In genomic region chr9:23233464-23234121, GRCm38 (mm10) we compare ENCODE assay signal across 22 mouse cellular contexts. TPM values are rescaled to one million over a fixed set of nuclear protein-coding genes. Genes with fewer than 3 reads are reported as not detected.
DNase-seq lines count a peak whose midpoint lies in the region; ATAC-seq and TF ChIP-seq lines count a peak whose summit lies in the region.
"Had no signal": no experiment of that assay in that cellular context is flagged by ENCODE, and none has a peak within 500 bp of the region (broad histone marks: within the 10 kb centered on the region; RNA-seq: fewer than 3 reads in every experiment).

No protein-coding gene starts in this region.

- no peaks in the 10 kb centered on the region for H3K9me3 ChIP-seq in kidney, embryonic 16.5 days (ENCODE audit: low read length)
- no peaks in the 10 kb centered on the region for H3K9me3 ChIP-seq in lung, embryonic 14.5 days (ENCODE audit: low read depth, low read length)
- H3K9me3 ChIP-seq: embryonic facial prominence, embryonic 10.5 days; forebrain, embryonic 13.5 days; hindbrain, embryonic 10.5 days had no signal

- no peak overlapping the region for H3K27ac ChIP-seq in kidney, embryonic 16.5 days (ENCODE audit: low read length)
- peak overlapping the region; percentile 50; the same call in 1 of the 2 replicates for H3K27ac ChIP-seq in lung, embryonic 14.5 days (ENCODE audit: low read depth)
- H3K27ac ChIP-seq: embryonic facial prominence, embryonic 10.5 days; forebrain, embryonic 13.5 days; gastrocnemius, adult 2 months; hindbrain, embryonic 10.5 days; hindbrain, embryonic 14.5 days had no signal

- 0 out of 2 replicates have a peak, but pooled peaks have one; percentile 27 for ATAC-seq in kidney, embryonic 16.5 days (ENCODE audit: low FRiP score, low TSS enrichment)
- ATAC-seq in lung, embryonic 14.5 days (ENCODE audit: insufficient read depth) = peak; percentile 55
- ATAC-seq: forebrain, embryonic 13.5 days; forebrain, postnatal 0 days; Patski had no signal

- WGBS in kidney, embryonic 16.5 days = 45% methylated on average over 8 of the region's 8 CpGs
- WGBS in lung, embryonic 14.5 days = 37% methylated on average over 8 of the region's 8 CpGs

- no peak overlapping the region for H3K4me2 ChIP-seq in kidney, embryonic 16.5 days (replicated peaks; ENCODE audit: low read depth, low read length)
- H3K4me2 ChIP-seq in lung, embryonic 14.5 days = no peak overlapping the region
- H3K4me2 ChIP-seq: forebrain, embryonic 13.5 days; hindbrain, embryonic 14.5 days had no signal

- H3K36me3 ChIP-seq in kidney, embryonic 16.5 days (ENCODE audit: insufficient read depth, low read length) = no peaks in the 10 kb centered on the region
- no peaks in the 10 kb centered on the region for H3K36me3 ChIP-seq in lung, embryonic 14.5 days (ENCODE audit: insufficient read depth)
- H3K36me3 ChIP-seq: embryonic facial prominence, embryonic 10.5 days; hindbrain, embryonic 10.5 days had no signal

- no peak overlapping the region for H3K4me3 ChIP-seq in kidney, embryonic 16.5 days (ENCODE audit: low read length)
- no peak overlapping the region for H3K4me3 ChIP-seq in lung, embryonic 14.5 days (ENCODE audit: low read depth, low read length)
- H3K4me3 ChIP-seq: embryonic facial prominence, embryonic 10.5 days; forebrain, embryonic 13.5 days; gastrocnemius, adult 2 months; hindbrain, embryonic 10.5 days had no signal

- peaks cover 3% of the 10 kb centered on the region; the same call in 1 of the 2 replicates for H3K4me1 ChIP-seq in kidney, embryonic 16.5 days (ENCODE audit: insufficient read depth, low read length)
- peaks cover 19% of the 10 kb centered on the region for H3K4me1 ChIP-seq in lung, embryonic 14.5 days (ENCODE audit: insufficient read depth)

- TF ChIP-seq CTCF in lung, embryonic 14.5 days (IDR thresholded peaks at IDR 0.05; ENCODE audit: low read depth) = no peak

- H3K27me3 ChIP-seq in kidney, embryonic 16.5 days (ENCODE audit: insufficient read depth, low read length) = no peaks in the 10 kb centered on the region
- no peaks in the 10 kb centered on the region for H3K27me3 ChIP-seq in lung, embryonic 14.5 days (ENCODE audit: insufficient read depth, low read length)
- H3K27me3 ChIP-seq: CH12.LX; forebrain, embryonic 13.5 days; Patski had no signal

- H3K9ac ChIP-seq in kidney, embryonic 16.5 days (replicated peaks; ENCODE audit: low read length) = no peak overlapping the region
- H3K9ac ChIP-seq in lung, embryonic 14.5 days = no peak overlapping the region
- H3K9ac ChIP-seq: forebrain, embryonic 13.5 days; forebrain, postnatal 0 days; hindbrain, embryonic 14.5 days had no signal

- no peak for DNase-seq in kidney, postnatal 14 days
- DNase-seq in lung, embryonic 14.5 days = peak; percentile 64
- no peak for DNase-seq in lung, adult 18-20 months
- DNase-seq in R1 (ENCODE audit: low read depth, low spot score) = peak; percentile 15
- peak; percentile 36 for DNase-seq in lung, postnatal 10 days
- DNase-seq in urinary bladder, adult 2 months (ENCODE audit: low spot score) = no peak
- DNase-seq: adrenal gland, adult 2 months; adrenal gland, postnatal 25 days; cerebellum, adult 18-20 months; cerebellum, adult 9-11 months; cerebellum, postnatal 36 days; forebrain, postnatal 0 days; gastrocnemius, adult 2 months; gastrocnemius, postnatal 25 days; heart, postnatal 14 days had no signal

RNA-seq across cellular contexts. Expression of gene Bmper, which starts 10.7 kb away (rescaled TPM):
- polyA plus RNA-seq in kidney, embryonic 16.5 days (2015; fragmentation: Nextera tagmentation; extraction: Ambion mirVana) = 20.3 and 21.0 TPM in 2 replicates
- polyA plus RNA-seq in lung, embryonic 14.5 days (2014; fragmentation: Nextera tagmentation; extraction: Ambion mirVana) = 26.8 and 28.7 TPM in 2 replicates
- polyA plus RNA-seq in urinary bladder, adult 2 months (2012; rRNA removed) = 0.69 and 1.3 TPM in 2 replicates

Comparison
In these comparisons a context has a peak if more than half of its experiments do, and no peak if none do; other contexts are left out.
1. DNase-seq: peak in lung, embryonic 14.5 days (single experiment), R1 (single experiment) and lung, postnatal 10 days (single experiment); none in kidney, postnatal 14 days (single experiment), lung, adult 18-20 months (0 of 2) and urinary bladder, adult 2 months (single experiment).